In the genomic region with DNA sequence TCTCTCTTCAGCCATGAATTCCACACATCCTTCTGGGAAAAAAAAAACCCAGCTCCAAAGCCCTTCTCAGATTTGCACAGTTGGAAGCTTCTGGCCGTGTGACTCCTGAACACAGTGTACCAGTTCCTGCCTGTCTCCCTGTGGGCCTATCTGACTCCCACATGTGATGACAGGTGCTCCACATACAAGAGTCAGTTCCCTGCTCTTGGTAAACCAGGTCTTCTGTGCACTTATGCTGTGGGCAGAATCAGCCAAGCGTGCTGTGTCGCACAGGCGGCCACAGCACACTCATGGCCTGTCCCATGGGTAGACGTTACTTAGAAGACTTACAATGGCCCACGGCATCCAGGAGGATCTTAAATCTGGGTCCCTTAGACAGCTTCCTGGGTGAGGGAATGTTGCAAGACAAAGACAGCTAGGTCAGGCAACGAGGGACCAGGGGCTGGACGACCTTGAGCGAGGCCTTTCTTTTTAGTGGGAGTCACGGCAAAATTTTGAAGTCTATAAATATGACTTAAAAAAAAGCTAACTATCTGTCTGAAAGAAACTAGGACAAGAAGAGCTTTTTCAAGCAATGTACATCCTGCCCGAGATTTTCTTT, we compare ENCODE assay signal across 15 mouse cellular contexts. TPM values are rescaled to one million over a fixed set of nuclear protein-coding genes. Genes with fewer than 3 reads are reported as not detected.
DNase-seq lines count a peak whose midpoint lies in the region; ATAC-seq and TF ChIP-seq lines count a peak whose summit lies in the region.
"Had no signal": no experiment of that assay in that cellular context is flagged by ENCODE, and none has a peak within 500 bp of the region (broad histone marks: within the 10 kb centered on the region; RNA-seq: fewer than 3 reads in every experiment).

No protein-coding gene starts in this region.

- H3K27me3 ChIP-seq in heart, embryonic 10.5 days (ENCODE audit: insufficient read depth, poor library complexity, severe bottlenecking): no peaks in the 10 kb centered on the region
- H3K27me3 ChIP-seq in heart, embryonic 11.5 days (ENCODE audit: control insufficient read depth, insufficient read depth, low read length): no peaks in the 10 kb centered on the region
- no peaks in the 10 kb centered on the region for H3K27me3 ChIP-seq in hindbrain, postnatal 0 days (ENCODE audit: insufficient read depth, low read length)
- no peaks in the 10 kb centered on the region for H3K27me3 ChIP-seq in hindbrain, embryonic 12.5 days
- no peaks in the 10 kb centered on the region for H3K27me3 ChIP-seq in midbrain, embryonic 16.5 days (ENCODE audit: control insufficient read depth, insufficient read depth, low read depth, low read length)
- H3K27me3 ChIP-seq in midbrain, embryonic 13.5 days: 0 out of 2 replicates have a peak, but pooled peaks cover 6% of the 10 kb centered on the region
- H3K27me3 ChIP-seq in limb, embryonic 13.5 days: no peaks in the 10 kb centered on the region
- H3K27me3 ChIP-seq: liver, embryonic 12.5 days had no signal

- H3K4me2 ChIP-seq in heart, embryonic 11.5 days: no peak overlapping the region
- no peak overlapping the region for H3K4me2 ChIP-seq in hindbrain, postnatal 0 days (ENCODE audit: low read depth, low read length)
- H3K4me2 ChIP-seq in hindbrain, embryonic 12.5 days (replicated peaks): no peak overlapping the region
- H3K4me2 ChIP-seq in midbrain, embryonic 16.5 days (ENCODE audit: low read length): no peak overlapping the region
- no peak overlapping the region for H3K4me2 ChIP-seq in midbrain, embryonic 13.5 days (replicated peaks)
- no peak overlapping the region for H3K4me2 ChIP-seq in limb, embryonic 13.5 days (replicated peaks)
- H3K4me2 ChIP-seq: liver, embryonic 12.5 days had no signal

- no peaks in the 10 kb centered on the region for H3K9me3 ChIP-seq in heart, embryonic 10.5 days
- H3K9me3 ChIP-seq in heart, embryonic 11.5 days (replicated peaks; ENCODE audit: control insufficient read depth, low read length): no peaks in the 10 kb centered on the region
- no peaks in the 10 kb centered on the region for H3K9me3 ChIP-seq in hindbrain, postnatal 0 days (ENCODE audit: low read length)
- no peaks in the 10 kb centered on the region for H3K9me3 ChIP-seq in hindbrain, embryonic 12.5 days (replicated peaks)
- no peaks in the 10 kb centered on the region for H3K9me3 ChIP-seq in midbrain, embryonic 16.5 days (replicated peaks; ENCODE audit: control insufficient read depth, low read length, poor library complexity, severe bottlenecking)
- H3K9me3 ChIP-seq in midbrain, embryonic 13.5 days: no peaks in the 10 kb centered on the region
- H3K9me3 ChIP-seq in limb, embryonic 13.5 days: no peaks in the 10 kb centered on the region
- H3K9me3 ChIP-seq: liver, embryonic 12.5 days had no signal

- H3K27ac ChIP-seq in heart, embryonic 10.5 days: peak overlapping the region; percentile 75
- H3K27ac ChIP-seq in heart, embryonic 11.5 days (ENCODE audit: low read depth, low read length): no peak overlapping the region
- peak overlapping the region; percentile 16; the same call in 1 of the 2 replicates for H3K27ac ChIP-seq in hindbrain, postnatal 0 days
- H3K27ac ChIP-seq in hindbrain, embryonic 12.5 days: no peak overlapping the region
- H3K27ac ChIP-seq in midbrain, embryonic 16.5 days (ENCODE audit: low read length): peak overlapping the region; percentile 15; the same call in 1 of the 2 replicates
- no peak overlapping the region for H3K27ac ChIP-seq in midbrain, embryonic 13.5 days
- 0 out of 2 replicates have a peak overlapping the region, but pooled peaks have one; percentile 2 for H3K27ac ChIP-seq in limb, embryonic 13.5 days
- H3K27ac ChIP-seq: liver, embryonic 12.5 days had no signal

- TF ChIP-seq CTCF in hindbrain, postnatal 0 days (IDR thresholded peaks at IDR 0.05; ENCODE audit: low read depth): no peak

- H3K36me3 ChIP-seq in heart, embryonic 10.5 days: no peaks in the 10 kb centered on the region
- no peaks in the 10 kb centered on the region for H3K36me3 ChIP-seq in heart, embryonic 11.5 days (ENCODE audit: control insufficient read depth, insufficient read depth, low read length)
- H3K36me3 ChIP-seq in hindbrain, postnatal 0 days (ENCODE audit: insufficient read depth, low read length): no peaks in the 10 kb centered on the region
- H3K36me3 ChIP-seq in hindbrain, embryonic 12.5 days: no peaks in the 10 kb centered on the region
- H3K36me3 ChIP-seq in midbrain, embryonic 16.5 days (ENCODE audit: control insufficient read depth, insufficient read depth, low read length): no peaks in the 10 kb centered on the region
- H3K36me3 ChIP-seq in midbrain, embryonic 13.5 days: no peaks in the 10 kb centered on the region
- H3K36me3 ChIP-seq in limb, embryonic 13.5 days: no peaks in the 10 kb centered on the region
- H3K36me3 ChIP-seq: liver, embryonic 12.5 days had no signal

- H3K4me1 ChIP-seq in heart, embryonic 10.5 days: peaks cover 37% of the 10 kb centered on the region
- peaks cover 22% of the 10 kb centered on the region for H3K4me1 ChIP-seq in heart, embryonic 11.5 days (ENCODE audit: control insufficient read depth, insufficient read depth, low read length)
- peaks cover 24% of the 10 kb centered on the region; the same call in 1 of the 2 replicates for H3K4me1 ChIP-seq in hindbrain, postnatal 0 days (ENCODE audit: insufficient read depth, low read length)
- peaks cover 54% of the 10 kb centered on the region for H3K4me1 ChIP-seq in hindbrain, embryonic 12.5 days
- peaks cover 27% of the 10 kb centered on the region for H3K4me1 ChIP-seq in midbrain, embryonic 16.5 days (ENCODE audit: control insufficient read depth, insufficient read depth, low read length)
- peaks cover 52% of the 10 kb centered on the region for H3K4me1 ChIP-seq in midbrain, embryonic 13.5 days (replicated peaks)
- H3K4me1 ChIP-seq in limb, embryonic 13.5 days: peaks cover 12% of the 10 kb centered on the region

- ATAC-seq in heart, embryonic 11.5 days (replicated peaks; ENCODE audit: insufficient number of reproducible peaks, low FRiP score, low TSS enrichment): no peak
- no peak for ATAC-seq in hindbrain, postnatal 0 days
- no peak for ATAC-seq in hindbrain, embryonic 12.5 days (ENCODE audit: low FRiP score)
- ATAC-seq in midbrain, embryonic 16.5 days: no peak
- ATAC-seq in midbrain, embryonic 13.5 days: no peak
- ATAC-seq in limb, embryonic 13.5 days (ENCODE audit: low FRiP score, low read depth): no peak
- ATAC-seq: liver, embryonic 12.5 days had no signal

- no peak overlapping the region for H3K4me3 ChIP-seq in heart, embryonic 10.5 days
- no peak overlapping the region for H3K4me3 ChIP-seq in heart, embryonic 11.5 days (ENCODE audit: low read depth, low read length)
- H3K4me3 ChIP-seq in hindbrain, postnatal 0 days (ENCODE audit: low read length): no peak overlapping the region
- no peak overlapping the region for H3K4me3 ChIP-seq in hindbrain, embryonic 12.5 days
- no peak overlapping the region for H3K4me3 ChIP-seq in midbrain, embryonic 16.5 days (ENCODE audit: low read depth, low read length)
- no peak overlapping the region for H3K4me3 ChIP-seq in midbrain, embryonic 13.5 days (replicated peaks)
- no peak overlapping the region for H3K4me3 ChIP-seq in limb, embryonic 13.5 days
- H3K4me3 ChIP-seq: liver, embryonic 12.5 days had no signal

- no peak for DNase-seq in heart, embryonic 10.5 days (ENCODE audit: low spot score)
- no peak for DNase-seq in hindbrain, postnatal 0 days (ENCODE audit: low spot score)
- DNase-seq in cerebellum, adult 11-12 months: no peak
- DNase-seq: adrenal gland, adult 8-10 months; gastrocnemius, postnatal 25 days; kidney, adult 2 months; lung, postnatal 14 days; right cerebral cortex, postnatal 14 days had no signal

- whole genome bisulfite sequencing in heart, embryonic 10.5 days: 69% methylated on average over 11 of the region's 11 CpGs
- 64% methylated on average over 11 of the region's 11 CpGs for WGBS in heart, embryonic 11.5 days (ENCODE audit: insufficient replicate concordance)
- WGBS in hindbrain, postnatal 0 days: 71% methylated on average over 11 of the region's 11 CpGs
- 81% methylated on average over 11 of the region's 11 CpGs for WGBS in hindbrain, embryonic 12.5 days
- 83% methylated on average over 11 of the region's 11 CpGs for WGBS in midbrain, embryonic 16.5 days
- WGBS in midbrain, embryonic 13.5 days: 87% methylated on average over 11 of the region's 11 CpGs
- 82% methylated on average over 11 of the region's 11 CpGs for WGBS in limb, embryonic 13.5 days

- H3K9ac ChIP-seq in heart, embryonic 11.5 days (ENCODE audit: low read depth, low read length): no peak overlapping the region
- H3K9ac ChIP-seq in hindbrain, postnatal 0 days (replicated peaks; ENCODE audit: low read length): no peak overlapping the region
- H3K9ac ChIP-seq in hindbrain, embryonic 12.5 days: no peak overlapping the region
- H3K9ac ChIP-seq in midbrain, embryonic 16.5 days (ENCODE audit: low read depth, low read length): no peak overlapping the region
- no peak overlapping the region for H3K9ac ChIP-seq in midbrain, embryonic 13.5 days (replicated peaks)
- no peak overlapping the region for H3K9ac ChIP-seq in limb, embryonic 13.5 days
- H3K9ac ChIP-seq: liver, embryonic 12.5 days had no signal

RNA-seq across cellular contexts. Expression of gene Coro2b, which starts 30.3 kb away (rescaled TPM):
- polyA plus RNA-seq in heart, embryonic 10.5 days (2016; fragmentation: Nextera tagmentation; extraction: Ambion mirVana): 6.0 and 6.3 TPM in 2 replicates
- 3.7 TPM in 2 replicates for polyA plus RNA-seq in heart, embryonic 11.5 days (2014; fragmentation: Nextera tagmentation; extraction: Ambion mirVana)
- total RNA-seq in hindbrain, postnatal 0 days (2014; rRNA removed): 42.6 and 47.2 TPM in 2 replicates
- 24.7 and 25.0 TPM in 2 replicates for polyA plus RNA-seq in hindbrain, postnatal 0 days (2015; fragmentation: Nextera tagmentation; extraction: Ambion mirVana)
- 34.2 and 36.9 TPM in 2 replicates for polyA plus RNA-seq in hindbrain, embryonic 12.5 days (2016; fragmentation: Nextera tagmentation; extraction: Ambion mirVana)
- 32.0 and 33.4 TPM in 2 replicates for polyA plus RNA-seq in midbrain, embryonic 16.5 days (2015; fragmentation: Nextera tagmentation; extraction: Ambion mirVana)
- 28.4 and 34.7 TPM in 2 replicates for polyA plus RNA-seq in midbrain, embryonic 13.5 days (2015; fragmentation: Nextera tagmentation; extraction: Ambion mirVana)
- 8.5 and 9.1 TPM in 2 replicates for polyA plus RNA-seq in limb, embryonic 13.5 days (2015; fragmentation: Nextera tagmentation; extraction: Ambion mirVana)
- total RNA-seq: MEL had no signal

Comparison
In these comparisons a context has a peak if more than half of its experiments do, and no peak if none do; other contexts are left out.
1. H3K27ac ChIP-seq: peak in heart, embryonic 10.5 days (single experiment), hindbrain, postnatal 0 days (single experiment), midbrain, embryonic 16.5 days (single experiment) and limb, embryonic 13.5 days (single experiment); none in heart, embryonic 11.5 days (single experiment), hindbrain, embryonic 12.5 days (single experiment) and midbrain, embryonic 13.5 days (single experiment).